Mouse (Mus musculus) testis, adult 2 months (tissue): ENCODE results near the gene Sipa1l1. TPM values are rescaled to one million over a fixed set of nuclear protein-coding genes. Genes with fewer than 3 reads are reported as not detected.

Experiments used
- H3K27ac ChIP-seq: fragments of 200-500 bp; 2 replicates; pipeline ENCODE4 v1.5.1; 2012; ENCODE audit warnings: low read depth, low read length; ENCODE audit not compliant: control insufficient read depth, insufficient read depth
- H3K27me3 ChIP-seq: fragments of 200-500 bp; 2 replicates; pipeline ENCODE4 v1.6.1; 2012; ENCODE audit warnings: mild to moderate bottlenecking, low read length, moderate library complexity; ENCODE audit not compliant: control insufficient read depth, insufficient read depth
- H3K36me3 ChIP-seq: fragments of 200-500 bp; 2 replicates; pipeline ENCODE4 v1.6.1; 2012; ENCODE audit warnings: mild to moderate bottlenecking, low read length; ENCODE audit not compliant: control insufficient read depth, insufficient read depth
- H3K4me1 ChIP-seq: fragments of 200-500 bp; 2 replicates; pipeline ENCODE4 v1.6.1; 2012; ENCODE audit warnings: low read length; ENCODE audit not compliant: control insufficient read depth, insufficient read depth
- H3K4me3 ChIP-seq: fragments of 200-500 bp; 2 replicates; pipeline ENCODE4 v1.5.1; 2012; ENCODE audit warnings: low read depth, mild to moderate bottlenecking, low read length, moderate library complexity, mixed read lengths; ENCODE audit not compliant: control insufficient read depth
- CTCF ChIP-seq: fragments of 200-500 bp; IDR thresholded peaks from 2 replicates; pipeline ENCODE4 v1.5.1; 2012; ENCODE audit warnings: low read depth, mild to moderate bottlenecking, inconsistent platforms, low read length, moderate library complexity; ENCODE audit not compliant: control insufficient read depth, insufficient read depth, insufficient replicate concordance
- POLR2A ChIP-seq: fragments of 200-500 bp; IDR thresholded peaks from 2 replicates; pipeline ENCODE4 v1.6.1; 2012; ENCODE audit warnings: low read depth, mild to moderate bottlenecking, inconsistent platforms, low read length, moderate library complexity; ENCODE audit not compliant: control insufficient read depth
- polyA plus RNA-seq: library from polyadenylated mRNA; depleted of rRNA; stranded (reverse); fragments of >200 nt; gene quantifications from 2 replicates; pipeline ENCODE4 v1.2.3, GENCODE M21; 2012

Sipa1l1 gene
- polyA plus RNA-seq, 1 experiment = 19.5 TPM

GRCm38 (mm10) chr12:82254076-82254475 is 85.0 kb downstream of the Sipa1l1 start:
- TF ChIP-seq POLR2A (no peak), CTCF (no peak)
- H3K4me3 ChIP-seq = no peak overlapping the region

GRCm38 (mm10) chr12:82256012-82256411 is 86.9 kb downstream of the Sipa1l1 start:
- no peaks in the 10 kb centered on the region for H3K4me1 ChIP-seq
- no peak overlapping the region for H3K27ac ChIP-seq
- TF ChIP-seq CTCF = no peak
- no peak for TF ChIP-seq POLR2A
- H3K4me3 ChIP-seq = no peak overlapping the region
- H3K27me3 ChIP-seq = no peaks in the 10 kb centered on the region
- no peaks in the 10 kb centered on the region for H3K36me3 ChIP-seq

More at GRCm38 (mm10) chr12:82254076-82254475, 85.0 kb downstream of the Sipa1l1 start:
- Histone ChIP-seq H3K36me3 (no peaks in the 10 kb centered on the region), H3K27me3 (no peaks in the 10 kb centered on the region), H3K4me1 (no peaks in the 10 kb centered on the region), H3K27ac (no peak overlapping the region)

- no peak for TF ChIP-seq POLR2A
- TF ChIP-seq CTCF = no peak
- Histone ChIP-seq H3K27ac (no peak overlapping the region), H3K36me3 (no peaks in the 10 kb centered on the region), H3K4me1 (no peaks in the 10 kb centered on the region), H3K27me3 (no peaks in the 10 kb centered on the region), H3K4me3 (peak overlapping the region; percentile 64)
Measured at GRCm38 (mm10) chr12:82256921-82257500, 87.9 kb downstream of the Sipa1l1 start.

GRCm38 (mm10) chr12:82257994-82258785 is 89.1 kb downstream of the Sipa1l1 start:
- no peaks in the 10 kb centered on the region for H3K36me3 ChIP-seq
- no peaks in the 10 kb centered on the region for H3K27me3 ChIP-seq
- TF ChIP-seq POLR2A (no peak), CTCF (no peak)
- H3K27ac ChIP-seq = no peak overlapping the region
- H3K4me3 ChIP-seq = peak overlapping the region; percentile 46; the same call in 1 of the 2 replicates
- no peaks in the 10 kb centered on the region for H3K4me1 ChIP-seq

- Histone ChIP-seq H3K36me3 (no peaks in the 10 kb centered on the region), H3K4me1 (no peaks in the 10 kb centered on the region), H3K27me3 (no peaks in the 10 kb centered on the region), H3K4me3 (no peak overlapping the region), H3K27ac (no peak overlapping the region)
- TF ChIP-seq POLR2A (no peak), CTCF (no peak)
Measured at GRCm38 (mm10) chr12:82263443-82263842, 94.3 kb downstream of the Sipa1l1 start.

- Histone ChIP-seq H3K4me3 (no peak overlapping the region), H3K4me1 (no peaks in the 10 kb centered on the region), H3K27me3 (no peaks in the 10 kb centered on the region), H3K36me3 (no peaks in the 10 kb centered on the region), H3K27ac (no peak overlapping the region)
- TF ChIP-seq CTCF = no peak
- TF ChIP-seq POLR2A = no peak
Measured at GRCm38 (mm10) chr12:82264083-82264851, 95.1 kb downstream of the Sipa1l1 start.
